Mouse (Mus musculus): Measurements from ENCODE around the gene Phf3. TPM values are rescaled to one million over a fixed set of nuclear protein-coding genes. Genes with fewer than 3 reads are reported as not detected.

Gene Phf3
- total RNA-seq, 2 experiments from 2014 or later: 52.2 to 55.5 TPM

GRCm38 (mm10) chr1:30835512-30835911, 38.2 kb downstream of the Phf3 start:
- no peak for DNase-seq (ENCODE audit: low spot score in 2 of 2)

GRCm38 (mm10) chr1:30832778-30833177, 40.9 kb downstream of the Phf3 start:
- DNase-seq (ENCODE audit: low spot score in 2 of 2): no peak

GRCm38 (mm10) chr1:30819414-30819813, 54.3 kb downstream of the Phf3 start:
- DNase-seq (ENCODE audit: low spot score in 2 of 2): no peak

- no peak for DNase-seq (ENCODE audit: low spot score in 2 of 2)
Measured at GRCm38 (mm10) chr1:30815609-30816008, 58.1 kb downstream of the Phf3 start.

GRCm38 (mm10) chr1:30814987-30815386, 58.7 kb downstream of the Phf3 start:
- no peak for DNase-seq (ENCODE audit: low spot score in 2 of 2)

- no peak for DNase-seq (ENCODE audit: low spot score in 2 of 2)
Measured at GRCm38 (mm10) chr1:30808101-30808699, 65.5 kb downstream of the Phf3 start.

- DNase-seq (ENCODE audit: low spot score in 2 of 2): no peak
Measured at GRCm38 (mm10) chr1:30805688-30806285, 67.9 kb downstream of the Phf3 start.

GRCm38 (mm10) chr1:30804919-30805318, 68.8 kb downstream of the Phf3 start:
- DNase-seq (ENCODE audit: low spot score in 2 of 2): no peak

- DNase-seq (ENCODE audit: low spot score in 2 of 2): no peak
Measured at GRCm38 (mm10) chr1:30801911-30802310, 71.8 kb downstream of the Phf3 start.

- DNase-seq (ENCODE audit: low spot score in 2 of 2): no peak
Measured at GRCm38 (mm10) chr1:30799277-30799834, 74.4 kb downstream of the Phf3 start.

GRCm38 (mm10) chr1:30794606-30795005, 79.1 kb downstream of the Phf3 start:
- no peak for DNase-seq (ENCODE audit: low spot score in 2 of 2)

GRCm38 (mm10) chr1:30793357-30793883, 80.3 kb downstream of the Phf3 start:
- no peak for DNase-seq (ENCODE audit: low spot score in 2 of 2)

GRCm38 (mm10) chr1:30792935-30793334, 80.8 kb downstream of the Phf3 start:
- DNase-seq (ENCODE audit: low spot score in 2 of 2): no peak

- no peak for DNase-seq (ENCODE audit: low spot score in 2 of 2)
Measured at GRCm38 (mm10) chr1:30790220-30790619, 83.5 kb downstream of the Phf3 start.

GRCm38 (mm10) chr1:30789689-30790088, 84.0 kb downstream of the Phf3 start:
- DNase-seq (ENCODE audit: low spot score in 2 of 2): no peak

GRCm38 (mm10) chr1:30789001-30789400, 84.7 kb downstream of the Phf3 start:
- no peak for DNase-seq (ENCODE audit: low spot score in 2 of 2)

- no peak for DNase-seq (ENCODE audit: low spot score in 2 of 2)
Measured at GRCm38 (mm10) chr1:30786583-30786982, 87.1 kb downstream of the Phf3 start.

- DNase-seq (ENCODE audit: low spot score in 2 of 2): no peak
Measured at GRCm38 (mm10) chr1:30783741-30784140, 90.0 kb downstream of the Phf3 start.

- no peak for DNase-seq (ENCODE audit: low spot score in 2 of 2)
Measured at GRCm38 (mm10) chr1:30780293-30780692, 93.4 kb downstream of the Phf3 start.

- DNase-seq (ENCODE audit: low spot score in 2 of 2): no peak
Measured at GRCm38 (mm10) chr1:30779562-30779961, 94.2 kb downstream of the Phf3 start.

- DNase-seq (ENCODE audit: low spot score in 2 of 2): no peak
Measured at GRCm38 (mm10) chr1:30778374-30779005, 95.2 kb downstream of the Phf3 start.

GRCm38 (mm10) chr1:30776196-30776595, 97.5 kb downstream of the Phf3 start:
- no peak for DNase-seq (ENCODE audit: low spot score in 2 of 2)
